Mouse (Mus musculus) liver, embryonic 14.5 days (tissue): Measurements from ENCODE around the gene AW822073.
"Not testable (repeated sequence)": the region's sequence is repeated elsewhere in the genome, so short reads cannot be mapped to it uniquely, and the experiment has no call there.

Source experiments
- CTCF ChIP-seq: IDR thresholded peaks from 2 replicates; pipeline ENCODE4 v1.5.1; 2016; ENCODE audit warnings: antibody characterized with exemption, low read depth, control low read depth
- EP300 ChIP-seq: IDR thresholded peaks from 2 replicates; pipeline ENCODE4 v1.6.1; 2016; ENCODE audit warnings: antibody characterized with exemption, low read depth

GRCm38 (mm10) chr10:58223972-58224805 lies 541 bp downstream of the AW822073 start:
- TF ChIP-seq CTCF, EP300: not testable (repeated sequence)
